Mouse (Mus musculus) thymus, postnatal 10 days (tissue): Measurements from ENCODE around the gene Keap1.
"Not testable (repeated sequence)": the region's sequence is repeated elsewhere in the genome, so short reads cannot be mapped to it uniquely, and the experiment has no call there.

Experiments
- DNase-seq, 2 experiments: peaks; one replicate each; pipeline ENCODE4 v3.0.0; 2021; ENCODE audit warnings: low spot score in 2 of 2

Keap1 gene

DNA sequence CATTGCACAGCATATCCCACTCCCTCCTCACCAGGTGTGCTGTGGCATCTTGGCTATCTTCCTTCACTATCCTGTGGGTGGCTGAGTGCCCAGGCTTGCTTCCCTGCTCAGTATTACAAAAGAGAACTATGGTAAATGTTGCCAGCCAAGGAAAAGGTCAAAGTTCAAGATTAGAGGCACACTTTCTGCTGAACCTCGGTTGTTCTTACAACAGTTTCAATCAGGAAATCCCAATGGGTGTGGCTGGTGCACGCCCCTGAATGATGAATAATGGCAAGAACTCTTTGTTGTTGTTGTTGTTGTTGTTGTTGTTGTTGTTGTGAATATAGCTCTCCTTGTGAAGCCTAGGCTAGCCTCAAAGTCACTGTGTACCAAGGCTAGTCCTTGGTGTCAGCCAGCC, 22.7 kb upstream of the Keap1 start:
- DNase-seq = no peak

DNA sequence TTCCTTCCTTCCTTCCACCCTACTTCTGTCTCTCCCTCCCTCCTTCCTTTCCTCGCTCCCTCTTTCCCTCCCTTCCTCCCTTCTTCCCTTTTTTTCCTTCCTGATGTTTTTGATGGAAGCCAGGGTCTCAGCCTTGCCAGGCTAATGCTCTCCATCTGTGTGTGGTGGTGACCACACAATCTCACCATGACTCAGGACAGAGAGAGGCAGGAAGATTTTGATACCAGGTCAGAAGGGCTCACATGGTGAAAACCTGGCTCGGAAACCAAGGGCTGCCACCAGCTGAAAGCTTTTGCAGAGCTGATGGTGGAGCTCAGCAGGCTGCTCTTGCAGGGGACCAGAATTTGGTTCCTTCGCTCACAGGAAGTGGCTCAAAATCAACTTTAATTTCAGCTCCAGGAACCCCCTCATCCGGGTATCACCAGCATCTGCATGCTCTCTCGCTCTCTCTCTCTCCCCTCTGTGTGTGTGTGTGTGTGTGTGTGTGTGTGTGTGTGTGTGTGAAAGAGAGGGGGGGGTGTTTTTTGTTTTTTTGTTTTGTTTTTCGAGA, 21.4 kb upstream of the Keap1 start:
- DNase-seq = no peak

DNA sequence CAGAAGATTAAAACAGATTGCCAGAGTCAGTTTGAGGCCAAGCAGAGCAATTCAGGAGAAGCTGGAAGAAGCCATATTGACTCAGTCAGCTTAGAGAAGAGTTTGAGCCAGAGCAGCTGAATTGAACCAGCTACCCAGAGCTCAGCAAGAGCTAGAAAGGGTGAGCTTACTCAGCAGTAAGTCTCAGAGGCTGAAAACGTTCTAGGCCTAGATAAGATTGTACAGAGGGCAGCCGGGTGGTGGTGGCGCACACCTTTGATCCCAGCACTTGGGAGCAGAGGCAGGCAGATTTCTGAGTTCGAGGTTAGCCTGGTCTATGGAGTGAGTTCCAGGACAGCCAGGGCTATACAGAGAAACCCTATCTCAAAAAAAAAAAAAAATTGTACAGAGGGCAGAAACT, 17.2 kb upstream of the Keap1 start:
- DNase-seq = not testable (repeated sequence)

DNA sequence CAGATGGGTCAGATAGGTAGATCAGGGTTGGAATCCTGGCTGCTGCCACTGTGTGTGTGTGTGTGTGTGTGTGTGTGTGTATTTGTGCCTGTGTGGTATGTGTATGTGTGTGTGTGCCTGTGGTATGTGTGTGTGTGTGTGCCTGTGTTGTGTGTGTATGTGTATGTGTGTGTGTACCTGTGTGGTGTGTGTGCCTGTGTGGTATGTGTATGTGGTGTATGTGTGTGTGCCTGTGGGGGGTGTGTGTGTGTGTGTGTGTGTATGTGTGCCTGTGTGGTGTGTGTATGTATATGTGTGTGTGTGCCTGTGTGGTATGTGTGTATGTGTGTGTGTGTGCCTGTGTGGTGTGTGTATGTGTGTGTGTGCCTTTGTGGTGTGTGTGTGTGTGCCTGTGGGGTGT, 15.5 kb upstream of the Keap1 start:
- DNase-seq = no peak

DNA sequence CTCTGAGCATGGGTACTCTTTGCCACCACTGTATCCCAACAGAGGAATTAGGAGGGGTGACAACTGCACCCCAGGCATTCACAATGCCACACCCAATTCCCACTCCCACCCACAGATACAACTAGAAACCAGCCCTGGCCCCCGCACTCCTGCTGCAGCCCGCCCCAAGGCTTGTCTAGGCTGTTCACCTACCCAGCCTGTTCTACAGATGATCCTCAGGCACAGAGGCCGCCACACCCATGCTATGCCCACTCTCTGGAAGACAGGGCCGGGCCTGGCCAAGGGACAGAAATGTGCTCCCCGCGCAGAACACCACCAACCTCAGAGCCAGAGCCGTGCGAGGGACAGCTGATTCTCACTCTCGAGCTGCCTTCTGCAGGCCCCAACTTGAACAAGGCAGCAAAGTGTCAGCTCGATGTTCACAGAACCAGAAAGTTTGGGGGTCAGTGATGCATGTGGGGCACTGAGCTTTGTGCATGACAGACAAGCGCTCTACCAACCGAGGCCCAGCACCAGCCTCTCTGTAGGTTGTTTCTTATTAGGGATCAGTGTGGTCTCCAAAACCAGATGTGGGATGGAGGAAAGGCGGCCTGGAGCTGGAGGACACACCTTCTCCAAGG, 12.1 kb upstream of the Keap1 start:
- no peak for DNase-seq

DNA sequence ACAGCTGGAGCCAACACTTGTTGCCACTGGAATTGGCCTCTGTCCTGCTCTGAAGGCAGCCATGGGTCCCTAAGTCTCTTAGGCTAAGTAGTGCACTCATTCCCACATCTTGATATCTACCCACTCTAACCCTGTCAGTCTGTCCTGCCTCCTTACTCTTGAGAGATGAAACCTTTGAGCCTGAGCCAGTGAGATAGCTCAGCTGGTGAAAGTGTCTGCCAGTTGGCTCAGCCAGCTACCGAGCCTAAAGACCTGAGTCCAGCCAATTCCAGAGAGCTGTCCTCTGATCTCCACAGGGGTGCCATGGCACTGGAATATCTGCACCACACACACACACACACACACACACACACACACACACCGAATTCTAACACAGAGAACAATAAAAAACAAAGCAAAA, 11.3 kb upstream of the Keap1 start:
- no peak for DNase-seq

DNA sequence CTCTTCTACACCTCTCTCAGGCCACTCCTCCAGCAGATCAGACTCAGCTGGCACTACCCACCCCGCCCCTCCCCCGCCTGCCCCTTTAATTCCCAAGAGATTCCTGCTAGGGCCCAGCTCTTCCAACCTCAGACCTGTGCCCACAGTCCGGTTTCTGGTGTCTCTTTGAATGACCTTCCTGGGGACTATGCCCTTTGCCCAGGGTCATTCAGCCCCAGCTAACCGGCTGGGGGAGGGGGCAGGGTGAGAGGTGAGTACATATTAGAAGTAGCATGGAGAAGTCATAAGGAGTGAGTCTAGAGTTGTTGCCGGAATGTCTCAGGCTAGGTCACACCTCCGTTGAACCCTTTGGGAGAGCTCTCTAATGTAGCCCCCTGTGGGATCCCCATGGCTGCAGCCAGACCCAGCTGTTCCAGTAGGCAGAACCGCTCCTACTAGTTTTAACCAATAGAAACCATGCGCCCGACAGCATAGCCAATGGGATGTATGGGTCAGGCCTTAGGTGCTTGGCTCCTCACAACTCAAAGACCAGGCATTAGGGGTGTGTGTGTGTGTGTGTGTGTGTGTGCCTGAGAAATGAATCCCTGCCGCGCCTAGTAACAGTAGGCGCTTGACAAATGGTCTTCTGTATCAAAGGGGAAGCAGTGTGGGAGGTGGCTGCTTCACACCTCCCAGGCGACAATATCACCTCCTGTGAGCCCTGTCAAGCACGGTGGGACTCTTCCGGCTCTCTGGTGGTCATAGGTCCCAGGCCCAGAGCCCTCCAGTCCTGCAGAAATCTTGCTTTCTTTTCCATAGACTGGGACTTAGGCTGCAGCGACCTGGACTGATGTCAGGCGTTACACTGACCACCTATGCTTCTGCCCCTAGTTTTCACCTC, 10.7 kb upstream of the Keap1 start:
- no peak for DNase-seq

DNA sequence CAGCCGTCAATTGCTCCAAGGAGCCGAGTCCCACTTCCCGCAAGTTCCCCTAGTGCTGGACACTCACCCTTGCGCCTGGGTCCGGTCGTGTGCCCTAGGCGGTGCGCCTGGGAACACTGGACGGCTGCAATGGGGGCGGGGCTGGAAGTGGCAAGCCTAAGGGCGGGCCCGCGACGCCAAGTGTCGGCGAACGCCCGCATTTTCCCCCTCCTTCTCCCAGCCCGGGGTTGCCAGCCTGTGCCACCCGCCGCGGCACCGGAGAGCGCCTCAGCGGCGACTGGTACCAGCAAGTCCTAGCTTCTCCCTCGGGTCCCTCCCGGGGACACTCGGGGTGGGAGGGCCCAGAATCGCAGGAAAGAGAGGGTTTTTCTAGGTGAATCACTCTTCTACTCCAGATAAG, 9.2 kb upstream of the Keap1 start, which contains the start of gene S1pr5:
TSS of gene S1pr5 (minus strand) at position 118 of the 400 bp plus-strand sequence.
- no peak for DNase-seq

DNA sequence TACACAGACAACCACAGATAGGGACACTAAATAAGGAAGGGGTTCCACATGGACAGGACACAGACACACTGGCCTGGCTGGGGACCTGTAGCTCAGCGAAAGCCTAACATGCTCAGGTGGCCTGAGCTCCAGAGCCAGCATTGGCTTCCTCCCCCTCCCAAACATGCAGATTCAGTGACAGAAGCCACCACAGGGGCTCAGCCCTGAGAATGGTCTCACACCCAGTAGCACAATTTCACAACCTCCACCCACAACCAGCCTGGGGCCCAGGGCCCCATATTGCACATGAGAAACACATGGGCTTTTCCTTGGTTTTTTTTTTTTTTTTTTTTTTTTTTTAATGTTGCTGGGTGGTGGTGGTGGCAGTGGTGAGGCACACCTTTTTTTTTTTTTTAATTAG, 7.2 kb upstream of the Keap1 start:
- no peak for DNase-seq

DNA sequence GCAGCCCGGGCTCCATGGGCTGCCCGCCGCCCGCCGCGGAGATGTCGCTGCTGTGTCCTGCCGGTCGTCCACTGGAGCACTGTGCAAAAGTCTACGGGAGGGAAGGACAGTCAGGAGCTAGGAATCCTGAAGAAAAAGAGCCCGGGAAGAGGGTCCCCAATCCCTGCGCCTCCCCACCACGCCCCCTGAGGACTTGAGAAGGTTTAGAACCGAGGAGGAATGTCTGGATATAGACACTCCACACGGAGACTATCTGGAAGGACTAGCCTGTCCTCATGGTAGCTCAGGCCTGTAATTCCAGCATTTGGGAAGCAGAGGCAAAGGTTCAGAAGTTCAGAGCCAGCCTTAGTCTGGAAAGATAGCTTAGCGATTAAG, 5.9 kb upstream of the Keap1 start:
- DNase-seq = no peak

DNA sequence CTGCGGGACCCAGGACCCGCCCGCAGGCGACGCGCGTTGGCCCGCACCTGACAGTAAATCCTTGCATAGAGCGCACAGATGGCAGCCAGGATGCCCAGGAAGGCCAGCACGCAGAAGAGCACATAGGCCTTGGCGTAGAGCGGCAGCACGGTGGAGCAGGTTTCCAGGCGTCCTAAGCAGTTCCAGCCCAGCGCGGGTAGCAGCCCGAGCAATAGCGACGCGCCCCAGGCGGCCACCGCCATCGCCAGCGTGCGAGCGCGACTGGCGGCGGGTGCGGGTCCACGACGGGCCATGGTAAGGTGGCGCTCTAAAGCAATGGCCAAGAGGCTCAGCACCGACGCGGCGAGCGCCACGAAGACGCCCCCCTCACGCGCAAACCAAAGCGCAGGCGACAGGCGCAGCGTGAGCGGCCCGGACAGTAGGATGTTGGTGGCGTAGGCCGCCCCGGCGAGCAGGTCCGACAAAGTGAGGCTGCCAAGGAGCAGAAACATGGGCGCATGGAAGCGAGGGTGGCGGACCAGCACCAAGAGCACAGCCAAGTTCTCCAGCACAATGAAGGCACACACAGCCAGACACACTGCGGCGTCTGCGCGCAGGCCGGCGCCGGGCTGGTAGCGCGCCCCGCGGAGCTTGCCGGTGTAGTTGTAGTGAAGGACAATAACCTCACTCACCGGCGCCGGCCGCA, 5.4 kb upstream of the Keap1 start:
- DNase-seq = no peak

DNA sequence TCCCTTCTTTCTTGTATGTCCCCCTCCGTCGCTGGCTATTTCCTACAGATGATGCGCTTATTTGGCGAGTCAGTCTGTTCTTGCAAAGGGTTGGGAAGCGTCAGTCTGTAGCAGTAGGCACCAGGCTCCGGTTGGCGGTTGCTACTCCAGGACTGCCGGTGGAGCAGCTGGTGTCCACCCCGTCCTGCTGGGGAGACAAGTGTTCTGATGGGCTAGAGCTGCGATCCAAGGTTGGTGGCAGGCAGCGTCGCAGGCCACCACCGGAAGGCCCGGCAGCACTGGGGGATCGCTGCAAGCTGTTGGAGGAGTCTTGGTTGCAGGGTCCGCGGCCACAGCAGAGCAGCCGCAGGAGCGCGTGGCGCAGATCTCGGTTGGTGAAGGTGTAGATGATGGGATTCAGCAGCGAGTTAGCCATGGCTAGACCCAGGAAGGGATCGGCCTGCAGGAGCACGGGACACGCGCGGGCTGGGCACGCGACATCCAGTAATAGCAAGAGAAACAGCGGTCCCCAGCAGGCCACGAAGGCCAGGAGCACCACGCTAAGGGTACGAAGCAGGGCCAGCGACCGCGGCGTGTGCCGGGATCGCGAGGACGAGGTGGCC, 4.8 kb upstream of the Keap1 start:
- no peak for DNase-seq

DNA sequence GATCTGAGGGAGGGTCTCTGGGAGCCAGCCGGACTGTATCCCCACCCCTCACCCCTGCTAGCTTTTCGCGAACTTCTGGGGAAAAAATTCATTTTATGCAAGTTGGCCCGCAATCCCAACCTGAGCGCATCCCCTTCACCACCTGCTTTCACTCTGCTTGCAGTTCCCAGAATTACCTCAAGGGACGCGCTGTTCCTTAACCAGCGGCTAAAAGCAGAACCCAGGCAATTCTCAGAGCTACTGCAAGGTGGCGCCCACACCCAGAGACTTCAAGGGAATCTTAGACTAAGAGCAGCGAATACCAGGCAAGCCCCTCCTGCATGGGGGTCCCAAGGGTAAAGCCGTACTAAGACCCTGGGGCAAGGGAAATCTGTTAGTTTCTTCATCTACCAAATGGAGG, 2.2 kb upstream of the Keap1 start:
- peak; percentile 75 to 90 for DNase-seq

DNA sequence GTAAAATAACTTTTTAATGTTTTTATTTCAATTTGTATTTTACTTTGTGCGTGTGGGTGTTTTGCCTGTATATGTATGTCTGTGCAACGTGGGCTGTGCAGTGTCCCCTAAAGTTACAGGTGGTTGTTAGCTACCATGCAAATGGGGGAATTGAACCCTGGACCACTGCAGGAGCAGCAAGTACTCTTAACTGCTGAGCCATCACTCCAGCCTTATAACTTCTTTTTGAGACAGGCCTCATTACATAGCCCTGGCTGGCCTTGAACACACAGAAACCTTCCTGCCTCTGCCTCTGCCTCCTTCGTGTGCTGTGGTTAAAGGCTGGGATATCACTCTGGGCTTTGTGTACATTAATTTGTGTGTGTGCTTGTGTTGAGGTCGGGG, 296 bp upstream of the Keap1 start:
- no peak for DNase-seq

DNA sequence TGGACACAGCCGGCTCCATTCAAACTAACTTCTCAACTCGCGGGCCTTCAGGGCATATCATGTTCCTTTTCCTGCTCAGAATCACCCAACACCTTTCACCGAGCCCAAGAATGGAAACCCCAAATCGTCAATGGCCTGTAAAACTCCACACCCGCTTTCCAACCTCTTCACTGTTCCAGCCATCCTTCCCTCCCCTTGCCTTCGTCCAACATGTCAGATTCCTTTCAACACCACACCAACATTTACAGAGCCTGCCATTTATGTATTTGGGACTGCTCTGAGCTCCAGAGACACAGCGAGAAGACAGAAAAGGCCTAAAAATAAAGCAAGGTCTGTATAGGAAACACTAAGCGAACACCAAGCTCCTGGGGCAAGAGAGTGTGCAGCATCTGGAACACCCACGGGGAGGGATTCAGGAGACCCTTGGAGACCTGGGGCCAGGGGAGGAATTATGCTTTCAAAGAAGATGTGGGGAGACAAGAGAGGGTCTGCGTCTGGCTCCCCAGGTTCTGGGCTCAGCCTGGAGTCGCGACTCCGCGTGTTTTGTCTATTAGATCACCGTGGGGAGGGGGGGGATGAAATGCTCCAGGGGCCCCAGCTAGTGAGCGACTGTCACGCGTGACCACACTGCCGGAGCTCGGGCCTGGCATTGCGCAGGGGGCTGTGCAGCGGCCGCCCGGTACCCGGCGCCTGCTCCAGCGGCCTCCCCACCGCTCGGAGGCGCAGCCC, 993 bp downstream of the Keap1 start:
- no peak for DNase-seq

DNA sequence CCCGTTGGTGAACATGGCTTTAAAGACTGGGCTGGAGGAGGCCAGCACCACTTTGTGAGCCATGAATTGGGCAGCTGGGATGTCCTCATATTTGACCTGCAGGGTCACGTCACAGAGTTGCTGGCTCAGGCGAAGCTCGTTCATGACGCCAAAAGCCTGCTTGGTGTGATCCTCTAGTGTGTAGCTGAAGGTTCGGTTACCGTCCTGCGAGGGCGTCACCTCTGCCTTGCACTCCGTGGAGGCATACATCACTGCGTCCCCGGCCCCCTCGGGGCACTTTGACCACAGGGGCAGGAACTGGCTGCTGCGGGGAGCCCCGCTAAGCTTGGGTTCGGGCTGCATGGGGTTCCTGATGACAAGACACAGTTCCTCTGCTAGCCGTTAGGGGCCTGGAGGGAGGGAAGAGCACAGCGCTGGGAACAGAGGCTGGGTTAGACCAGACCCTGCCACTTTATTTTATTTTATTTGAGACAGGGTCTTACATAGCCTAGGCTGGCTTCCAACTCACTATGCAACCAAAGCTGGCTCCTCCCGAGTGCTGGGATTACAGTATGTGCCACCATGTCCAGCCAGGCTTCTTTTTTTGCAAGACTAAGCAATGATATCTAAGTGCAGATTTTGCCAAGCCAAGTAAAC, 1.7 kb downstream of the Keap1 start:
- peak; percentile 42 to 49 for DNase-seq

DNA sequence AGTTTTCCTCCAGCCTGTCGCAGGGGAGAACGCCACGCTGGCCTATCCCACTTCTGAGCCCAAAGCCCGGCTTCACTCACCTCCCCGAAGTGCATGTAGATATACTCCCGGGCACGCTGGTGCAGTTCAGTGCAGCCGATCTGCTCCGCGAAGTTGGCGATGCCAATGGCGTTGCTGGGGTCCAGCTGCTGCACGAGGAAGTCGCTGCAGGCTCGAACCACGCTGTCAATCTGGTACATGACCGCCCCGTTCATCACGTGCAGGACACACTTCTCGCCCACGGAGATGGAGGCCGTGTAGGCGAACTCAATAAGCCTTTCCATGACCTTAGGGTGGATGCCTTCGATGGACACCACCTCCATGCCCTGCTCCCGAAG, 2.2 kb downstream of the Keap1 start:
- DNase-seq = no peak

DNA sequence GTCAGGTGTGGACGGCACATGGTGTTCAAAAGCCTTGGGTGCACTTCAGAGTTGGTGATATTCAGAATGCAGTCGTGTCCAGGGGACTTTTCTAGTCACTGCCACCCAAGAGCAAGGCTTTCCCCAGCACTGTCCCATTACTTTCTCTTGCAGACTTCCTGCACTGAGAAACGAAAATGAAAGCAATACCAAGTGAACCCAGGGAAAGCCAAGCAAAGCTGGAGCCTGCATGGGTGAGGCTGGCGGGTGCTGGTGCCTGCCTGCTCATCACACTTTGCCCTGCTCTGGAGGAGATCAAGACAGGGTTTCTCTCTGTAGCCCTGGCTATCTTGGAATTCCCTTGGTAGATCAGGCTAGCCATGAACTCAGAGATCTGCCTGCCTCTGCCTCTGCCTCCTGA, 3.8 kb downstream of the Keap1 start:
- no peak for DNase-seq

DNA sequence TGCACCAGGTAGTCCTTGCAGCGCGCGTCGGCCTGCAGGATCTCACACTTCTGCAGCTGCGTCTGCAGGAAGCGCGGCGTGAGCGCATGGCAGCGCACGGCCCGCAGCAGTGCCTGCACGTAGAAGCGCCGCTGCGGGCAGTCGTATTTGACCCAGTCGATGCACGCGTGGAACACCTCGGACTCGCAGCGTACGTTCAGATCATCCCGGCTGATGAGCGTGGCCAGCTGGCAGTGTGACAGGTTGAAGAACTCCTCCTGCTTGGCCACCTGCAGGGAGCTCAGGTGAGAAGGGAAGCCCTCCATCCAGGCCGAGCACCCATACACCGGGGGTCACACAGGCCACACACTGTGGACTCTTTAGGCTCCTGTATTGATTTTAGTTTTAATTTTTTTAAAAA, 5.4 kb downstream of the Keap1 start:
- DNase-seq = no peak

DNA sequence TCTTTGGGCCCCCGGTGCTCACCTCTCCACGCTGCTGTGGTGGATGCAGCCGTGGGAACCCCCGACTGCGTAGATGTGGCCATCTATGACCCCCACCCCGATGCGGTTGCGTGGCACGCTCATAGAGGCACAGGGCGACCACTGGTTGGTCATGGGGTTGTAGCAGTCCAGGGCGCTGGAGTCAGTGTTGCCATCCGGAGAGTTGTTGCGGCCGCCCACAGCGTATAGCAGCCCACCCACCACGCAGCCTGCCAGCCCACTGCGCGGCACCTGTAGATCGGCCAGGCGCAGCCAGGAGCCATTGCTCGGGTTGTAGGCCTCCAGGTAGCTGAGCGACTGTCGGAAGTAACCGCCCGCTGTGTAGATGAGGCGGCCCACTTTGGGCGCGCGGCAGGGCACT, 5.8 kb downstream of the Keap1 start:
- no peak for DNase-seq

DNA sequence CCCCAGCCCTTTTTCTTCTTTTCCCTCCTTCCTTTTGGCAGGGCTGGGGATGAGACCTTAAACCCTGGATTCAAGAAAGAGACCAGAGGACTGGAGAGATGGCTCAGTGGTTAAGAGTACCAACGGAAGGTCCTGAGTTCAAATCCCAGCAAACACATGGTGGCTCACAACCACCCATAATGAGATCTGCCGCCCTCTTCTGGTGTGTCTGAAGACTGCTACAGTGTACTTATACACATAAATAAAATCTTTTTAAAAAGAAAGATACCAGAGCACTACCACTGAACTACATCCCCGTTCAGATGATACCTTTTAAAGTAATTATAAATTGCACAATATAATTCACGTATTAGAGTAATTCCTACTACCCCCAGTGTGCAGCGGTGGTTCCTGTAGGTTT, 6.3 kb downstream of the Keap1 start:
- no peak for DNase-seq
